Mouse (Mus musculus) hindbrain, embryonic 13.5 days (tissue): ENCODE results near the gene Appbp2. TPM values are rescaled to one million over a fixed set of nuclear protein-coding genes. Genes with fewer than 3 reads are reported as not detected.
"Not testable (repeated sequence)": the region's sequence is repeated elsewhere in the genome, so short reads cannot be mapped to it uniquely, and the experiment has no call there.

Experiments used
- ATAC-seq: fragments of 200-750 bp; cut with Nextera tagmentation; 2 replicates; pipeline ENCODE4 v1.8.0; 2017; ENCODE audit warnings: moderate TSS enrichment; ENCODE audit not compliant: low FRiP score
- H3K27ac ChIP-seq: fragments of 300-500 bp; sonication (generic); 2 replicates; pipeline ENCODE4 v1.5.1; 2015; ENCODE audit warnings: inconsistent platforms, mild to moderate bottlenecking, moderate library complexity
- H3K27me3 ChIP-seq: fragments of 300-500 bp; sonication (generic); 2 replicates; pipeline ENCODE4 v1.6.1; 2015; ENCODE audit warnings: mild to moderate bottlenecking, inconsistent platforms
- H3K36me3 ChIP-seq: fragments of 300-500 bp; sonication (generic); 2 replicates; pipeline ENCODE4 v1.6.1; 2015; ENCODE audit warnings: mild to moderate bottlenecking, inconsistent platforms
- H3K4me1 ChIP-seq: fragments of 300-500 bp; sonication (generic); replicated peaks from 2 replicates; pipeline ENCODE4 v1.6.1; 2015; ENCODE audit warnings: inconsistent platforms
- H3K4me2 ChIP-seq: fragments of 300-500 bp; sonication (generic); 2 replicates; pipeline ENCODE4 v1.6.1; 2015; ENCODE audit warnings: inconsistent platforms, mild to moderate bottlenecking, moderate library complexity
- H3K4me3 ChIP-seq: fragments of 300-500 bp; sonication (generic); 2 replicates; pipeline ENCODE4 v1.5.1; 2015; ENCODE audit warnings: mild to moderate bottlenecking, inconsistent platforms
- H3K9ac ChIP-seq: fragments of 300-500 bp; sonication (generic); 2 replicates; pipeline ENCODE4 v1.6.1; 2015; ENCODE audit warnings: mild to moderate bottlenecking, inconsistent platforms
- H3K9me3 ChIP-seq: fragments of 300-500 bp; sonication (generic); 2 replicates; pipeline ENCODE4 v1.6.1; 2016; ENCODE audit warnings: inconsistent platforms
- WGBS: fragments of 180-500 bp; shearing (Covaris S2); methylation state at CpG from one replicate; pipeline ENCODE4 v1.1.7; 2015; 5-methylcytosine and 5-hydroxymethylcytosine counted together
- polyA plus RNA-seq: library from polyadenylated mRNA; unstranded; fragments of >200 nt; fragmentation: Nextera tagmentation; extraction: Ambion mirVana; gene quantifications from 2 replicates; pipeline ENCODE4 v1.2.1, GENCODE M21; 2015

The Appbp2 gene
- polyA plus RNA-seq, 1 experiment from 2014 or later: 46.3 TPM

DNA sequence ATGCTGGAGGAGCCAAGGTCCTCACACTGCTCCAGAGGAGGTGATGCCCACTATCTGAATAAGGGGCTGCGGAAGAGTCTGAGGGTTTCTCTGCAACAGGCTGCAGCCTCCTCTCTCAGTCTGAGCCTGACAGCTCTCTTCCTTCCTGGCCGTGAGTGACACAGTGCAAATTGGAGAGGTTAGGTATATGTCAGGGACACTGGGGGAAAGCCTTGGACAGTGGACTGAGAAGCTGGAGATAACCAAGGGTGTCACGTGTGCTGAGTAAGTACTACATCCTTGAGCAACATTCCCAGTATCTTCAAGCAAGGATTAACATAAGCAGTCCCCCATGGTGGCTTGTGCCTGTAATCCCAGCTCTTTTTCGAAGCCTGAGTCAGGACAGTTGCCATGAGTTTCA, 56.5 kb downstream of the Appbp2 start:
- peaks cover 10% of the 10 kb centered on the region; the same call in 1 of the 2 replicates for H3K4me1 ChIP-seq
- 91% methylated on average over 4 of the region's 4 CpGs for WGBS

GRCm38 (mm10) chr11:85177761-85178160, 57.2 kb downstream of the Appbp2 start:
- no peak overlapping the region for H3K9ac ChIP-seq
- no peak for ATAC-seq
- no peaks in the 10 kb centered on the region for H3K36me3 ChIP-seq
- H3K4me3 ChIP-seq: no peak overlapping the region
- H3K27me3 ChIP-seq: no peaks in the 10 kb centered on the region
- H3K9me3 ChIP-seq: no peaks in the 10 kb centered on the region
- no peak overlapping the region for H3K27ac ChIP-seq
- H3K4me2 ChIP-seq: no peak overlapping the region
- peaks cover 3% of the 10 kb centered on the region; the same call in 1 of the 2 replicates for H3K4me1 ChIP-seq
- 88% methylated on average over 6 of the region's 6 CpGs for WGBS

More for the DNA sequence above, 56.5 kb downstream of the Appbp2 start:
- Histone ChIP-seq H3K9me3 (no peaks in the 10 kb centered on the region), H3K27ac (no peak overlapping the region), H3K4me2 (no peak overlapping the region), H3K36me3 (no peaks in the 10 kb centered on the region), H3K27me3 (no peaks in the 10 kb centered on the region), H3K9ac (no peak overlapping the region), H3K4me3 (no peak overlapping the region)
- no peak for ATAC-seq

GRCm38 (mm10) chr11:85175941-85176340, 59.0 kb downstream of the Appbp2 start:
- Histone ChIP-seq H3K4me2 (no peak overlapping the region), H3K4me3 (no peak overlapping the region), H3K27ac (no peak overlapping the region), H3K9me3 (no peaks in the 10 kb centered on the region), H3K36me3 (no peaks in the 10 kb centered on the region), H3K4me1 (no peaks in the 10 kb centered on the region), H3K27me3 (no peaks in the 10 kb centered on the region), H3K9ac (no peak overlapping the region)
- WGBS: 87% methylated on average over 3 of the region's 3 CpGs
- ATAC-seq: no peak

DNA sequence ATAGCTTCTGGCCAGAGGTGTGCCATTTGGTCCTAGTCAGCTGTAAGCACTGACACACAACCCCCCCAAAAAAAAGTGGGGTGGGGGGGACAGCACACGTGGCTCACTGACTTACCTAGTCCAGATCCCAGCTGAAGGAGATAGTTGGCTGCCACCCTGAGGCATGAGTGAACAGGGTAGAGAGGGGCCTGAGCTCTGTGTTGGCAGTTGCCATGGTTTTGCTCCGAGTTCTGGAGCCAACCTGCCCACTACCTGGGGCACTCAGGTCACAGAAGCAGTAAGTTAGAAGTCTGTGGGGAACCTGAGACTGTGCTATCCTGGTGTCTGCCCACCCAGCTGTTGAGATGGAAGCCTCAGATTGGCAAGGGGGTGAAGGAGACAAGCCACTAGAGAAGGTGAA, 64.1 kb downstream of the Appbp2 start:
- ATAC-seq: no peak
- H3K36me3 ChIP-seq: no peaks in the 10 kb centered on the region
- H3K27ac ChIP-seq: no peak overlapping the region
- peaks cover 10% of the 10 kb centered on the region for H3K4me1 ChIP-seq
- H3K4me2 ChIP-seq: no peak overlapping the region
- 62% methylated on average over 2 of the region's 2 CpGs for WGBS
- H3K27me3 ChIP-seq: no peaks in the 10 kb centered on the region
- H3K4me3 ChIP-seq: no peak overlapping the region
- H3K9me3 ChIP-seq: no peaks in the 10 kb centered on the region
- H3K9ac ChIP-seq: no peak overlapping the region

DNA sequence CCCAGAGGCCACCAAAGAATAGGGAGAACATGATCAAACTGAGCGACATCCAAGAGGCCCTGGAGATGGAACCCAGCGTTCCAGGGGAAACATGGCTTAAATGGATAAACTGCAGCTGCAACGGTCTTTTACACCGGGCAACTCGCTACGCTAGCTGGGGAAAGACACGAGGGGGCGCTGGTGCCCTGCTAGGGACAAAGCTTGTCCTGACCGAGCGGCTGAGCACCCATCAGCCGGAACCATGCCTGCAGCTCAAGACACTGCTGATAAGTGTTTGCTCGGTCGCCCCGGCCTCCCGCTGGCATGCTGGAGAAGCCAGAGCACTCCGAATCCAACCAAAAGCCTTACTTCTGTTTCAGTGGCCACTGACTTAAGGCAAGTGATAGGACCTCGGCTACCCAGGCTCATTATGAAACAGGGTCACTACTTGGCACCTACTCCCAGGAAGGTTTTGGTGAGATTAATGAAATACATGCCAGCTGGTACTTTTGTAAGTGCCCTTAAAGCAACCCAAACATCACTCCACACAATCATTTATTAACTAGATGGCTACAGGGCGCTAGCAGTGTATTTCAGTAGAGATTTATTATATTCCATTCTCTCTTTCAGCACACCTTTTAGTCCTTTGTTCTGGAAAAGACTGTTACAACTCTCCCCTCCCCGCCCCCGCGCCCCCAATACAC, 64.7 kb downstream of the Appbp2 start, which contains the start of gene 1700125H20Rik:
Gene 1700125H20Rik (plus strand): TSS at position 347 of the 683 bp plus-strand sequence.
- H3K4me2 ChIP-seq: peak within 1 kb of the TSS; percentile 59
- no peaks in the 10 kb centered on the region for H3K36me3 ChIP-seq
- ATAC-seq: peak; percentile 82
- WGBS: 14% methylated on average over 21 of the region's 21 CpGs
- no peak within 1 kb of the TSS for H3K27ac ChIP-seq
- H3K4me1 ChIP-seq: peaks cover 10% of the 10 kb centered on the region
- H3K9ac ChIP-seq: peak within 1 kb of the TSS; percentile 65
- peak within 1 kb of the TSS; percentile 31 for H3K4me3 ChIP-seq
- no peaks in the 10 kb centered on the region for H3K9me3 ChIP-seq
- no peaks in the 10 kb centered on the region for H3K27me3 ChIP-seq

DNA sequence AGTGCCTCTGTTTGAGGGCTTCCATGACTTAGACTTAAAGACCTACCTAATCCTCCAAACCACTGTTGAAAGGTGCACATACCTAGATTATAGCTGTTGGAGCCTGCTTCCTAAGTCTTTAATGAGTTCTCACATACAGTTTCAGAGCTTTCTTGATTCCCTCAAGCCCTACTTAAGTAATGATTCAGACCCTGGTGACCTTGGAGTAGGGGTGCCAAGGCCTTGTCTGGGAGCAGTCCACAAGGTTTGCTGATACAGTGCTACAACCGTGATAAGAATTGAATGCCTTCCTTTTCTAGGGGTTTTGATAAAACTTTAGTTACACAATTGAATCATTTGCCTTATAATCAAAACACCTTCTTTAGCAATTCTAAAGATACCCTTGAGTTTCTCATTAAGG, 67.4 kb downstream of the Appbp2 start:
- Histone ChIP-seq H3K27ac (no peak overlapping the region), H3K4me2 (no peak overlapping the region), H3K36me3 (no peaks in the 10 kb centered on the region), H3K27me3 (no peaks in the 10 kb centered on the region), H3K4me3 (no peak overlapping the region), H3K4me1 (peaks cover 10% of the 10 kb centered on the region), H3K9ac (no peak overlapping the region), H3K9me3 (no peaks in the 10 kb centered on the region)
- 87% methylated on average over 1 of the region's 1 CpGs for WGBS
- ATAC-seq: no peak

DNA sequence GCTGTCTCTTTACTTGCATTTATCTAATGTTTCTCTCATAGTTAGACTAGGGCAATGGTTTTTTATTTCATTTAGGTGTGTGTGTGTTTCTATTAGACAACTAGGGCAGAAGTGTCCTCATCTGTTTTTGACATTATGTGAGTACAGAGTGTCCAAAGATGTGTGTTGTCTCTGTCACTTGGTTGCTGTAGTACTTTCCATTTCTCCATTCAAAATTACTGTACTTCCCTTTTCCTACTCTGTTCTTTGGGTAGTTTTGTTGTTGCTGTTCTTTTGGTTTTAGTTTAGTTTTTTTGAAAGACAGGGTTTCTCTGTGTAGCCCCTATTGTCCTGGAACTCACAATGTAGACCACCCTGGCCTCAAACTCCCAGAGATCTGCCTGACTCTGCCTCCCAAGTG, 70.6 kb downstream of the Appbp2 start:
- no peaks in the 10 kb centered on the region for H3K9me3 ChIP-seq
- no peaks in the 10 kb centered on the region for H3K36me3 ChIP-seq
- H3K27ac ChIP-seq: no peak overlapping the region
- no peak overlapping the region for H3K4me3 ChIP-seq
- no peaks in the 10 kb centered on the region for H3K27me3 ChIP-seq
- ATAC-seq: no peak
- H3K9ac ChIP-seq: no peak overlapping the region
- no peak overlapping the region for H3K4me2 ChIP-seq
- no peaks in the 10 kb centered on the region for H3K4me1 ChIP-seq

DNA sequence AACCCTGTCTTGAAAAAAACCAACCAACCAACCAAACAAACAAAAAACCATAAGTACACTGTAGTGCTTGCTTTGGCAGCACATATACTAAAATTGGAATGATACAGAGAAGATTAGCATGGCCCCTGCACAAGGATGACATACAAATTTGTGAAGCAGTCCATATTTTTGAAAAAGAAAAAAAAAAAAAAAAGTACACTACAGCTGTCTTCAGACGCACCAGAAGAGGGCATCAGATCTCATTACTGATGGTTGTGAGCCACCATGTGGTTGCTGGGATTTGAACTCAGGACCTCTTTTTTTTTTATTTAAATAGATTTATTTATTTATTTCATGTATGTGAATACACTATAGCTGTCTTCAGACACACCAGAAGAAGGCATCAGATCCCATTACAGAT, 71.9 kb downstream of the Appbp2 start:
- H3K36me3 ChIP-seq, H3K27ac ChIP-seq, H3K9me3 ChIP-seq, H3K27me3 ChIP-seq, H3K4me1 ChIP-seq, ATAC-seq, H3K9ac ChIP-seq, H3K4me3 ChIP-seq, H3K4me2 ChIP-seq: not testable (repeated sequence)
- WGBS: 87% methylated on average over 1 of the region's 1 CpGs

DNA sequence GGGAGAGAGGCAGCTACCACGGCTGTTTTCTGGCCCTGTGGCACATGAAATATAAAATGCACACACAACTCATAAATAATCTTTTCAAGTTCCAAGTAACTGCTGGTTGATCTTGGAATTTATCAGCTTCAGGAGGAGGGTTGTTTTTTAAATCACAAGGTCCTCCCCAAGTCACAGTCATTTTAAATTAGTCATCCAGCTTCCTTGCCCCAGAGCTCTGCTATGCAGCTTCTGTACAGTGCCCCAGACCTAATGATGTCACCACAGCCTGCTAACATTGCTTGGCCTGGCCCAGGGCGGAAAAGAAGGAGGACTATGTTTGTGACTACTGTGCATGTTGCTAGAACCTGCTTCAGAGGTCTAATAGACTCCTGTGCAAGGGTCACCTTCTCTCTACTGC, 77.6 kb downstream of the Appbp2 start:
- H3K9ac ChIP-seq: no peak overlapping the region
- H3K27me3 ChIP-seq: no peaks in the 10 kb centered on the region
- no peak overlapping the region for H3K4me2 ChIP-seq
- H3K9me3 ChIP-seq: no peaks in the 10 kb centered on the region
- H3K27ac ChIP-seq: no peak overlapping the region
- no peak overlapping the region for H3K4me3 ChIP-seq
- ATAC-seq: no peak
- 72% methylated on average over 2 of the region's 2 CpGs for WGBS
- H3K4me1 ChIP-seq: no peaks in the 10 kb centered on the region
- no peaks in the 10 kb centered on the region for H3K36me3 ChIP-seq

- Histone ChIP-seq H3K27ac (no peak overlapping the region), H3K9ac (no peak overlapping the region), H3K4me1 (no peaks in the 10 kb centered on the region), H3K4me3 (no peak overlapping the region), H3K9me3 (no peaks in the 10 kb centered on the region), H3K27me3 (no peaks in the 10 kb centered on the region), H3K36me3 (no peaks in the 10 kb centered on the region), H3K4me2 (no peak overlapping the region)
- WGBS: 98% methylated on average over 2 of the region's 2 CpGs
- no peak for ATAC-seq
Observed at GRCm38 (mm10) chr11:85152256-85152930, 82.5 kb downstream of the Appbp2 start.

DNA sequence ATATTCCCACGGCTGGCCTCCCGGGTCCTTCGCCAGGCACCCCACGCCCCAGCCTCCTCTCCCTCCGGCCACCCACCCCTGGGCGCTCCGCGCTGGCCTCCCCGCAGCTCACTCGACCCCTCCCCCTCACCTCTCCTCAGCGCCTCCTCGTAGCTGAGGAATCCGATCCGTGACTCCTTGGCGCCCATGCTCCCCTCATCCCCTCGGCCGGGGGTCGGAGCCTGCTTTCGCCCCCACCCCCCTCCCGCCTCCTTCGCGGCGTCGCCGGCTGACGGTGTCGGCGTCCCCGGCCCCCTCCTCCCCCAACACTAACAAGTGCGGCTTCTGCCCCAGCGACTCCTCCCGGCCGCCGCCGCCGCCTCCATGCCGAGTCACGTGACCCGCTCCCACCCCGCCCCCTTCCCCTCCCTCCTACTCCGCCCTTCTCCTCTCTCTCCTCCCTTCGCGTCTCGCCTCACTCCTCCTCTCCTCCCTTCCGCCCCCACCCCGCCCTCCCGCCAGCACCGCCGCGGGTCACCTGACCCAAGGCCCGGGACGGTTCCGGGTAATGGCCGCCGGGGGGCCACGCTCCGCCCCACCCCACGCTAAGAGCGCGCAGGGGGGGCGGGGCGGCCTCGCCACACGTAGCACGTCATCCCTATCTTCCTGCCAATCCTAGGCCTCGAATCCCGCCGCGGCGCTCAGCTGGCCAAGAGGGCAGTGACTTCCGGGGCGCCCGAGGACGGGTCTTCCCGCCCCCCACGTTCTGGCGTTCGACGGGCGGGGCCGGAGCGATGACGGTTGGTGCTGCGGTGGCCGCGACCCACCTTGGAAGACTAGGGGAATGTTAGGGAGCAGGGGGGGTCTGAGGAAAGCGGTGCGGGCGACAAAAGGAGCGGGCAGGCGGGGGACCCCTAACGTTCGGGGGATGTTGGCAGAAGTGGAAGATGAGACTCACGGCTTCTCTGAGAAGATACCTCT, 95.1 kb downstream of the Appbp2 start, which contains the start of gene Usp32:
Gene Usp32 (minus strand): TSS at position 581 of the 960 bp plus-strand sequence.
- Histone ChIP-seq H3K27me3 (no peaks in the 10 kb centered on the region), H3K4me1 (peaks cover 20% of the 10 kb centered on the region), H3K9ac (peak within 1 kb of the TSS; percentile 91), H3K27ac (peak within 1 kb of the TSS; percentile 93), H3K4me3 (peak within 1 kb of the TSS; percentile 81), H3K9me3 (no peaks in the 10 kb centered on the region), H3K4me2 (peak within 1 kb of the TSS; percentile 70), H3K36me3 (no peaks in the 10 kb centered on the region)
- WGBS: under 1% methylated on average over 89 of the region's 94 CpGs
- peak; percentile 97 for ATAC-seq
